Mouse (Mus musculus): ENCODE results near the gene Cyp1a2.
"Not testable (repeated sequence)": the region's sequence is repeated elsewhere in the genome, so short reads cannot be mapped to it uniquely, and the experiment has no call there.

The Cyp1a2 gene

GRCm38 (mm10) chr9:57683520-57683919, at the start of gene Cyp1a2:
Gene Cyp1a2 (minus strand): TSS chr9:57683703.
- no peak for DNase-seq (ENCODE audit: low spot score in 2 of 2)

DNA sequence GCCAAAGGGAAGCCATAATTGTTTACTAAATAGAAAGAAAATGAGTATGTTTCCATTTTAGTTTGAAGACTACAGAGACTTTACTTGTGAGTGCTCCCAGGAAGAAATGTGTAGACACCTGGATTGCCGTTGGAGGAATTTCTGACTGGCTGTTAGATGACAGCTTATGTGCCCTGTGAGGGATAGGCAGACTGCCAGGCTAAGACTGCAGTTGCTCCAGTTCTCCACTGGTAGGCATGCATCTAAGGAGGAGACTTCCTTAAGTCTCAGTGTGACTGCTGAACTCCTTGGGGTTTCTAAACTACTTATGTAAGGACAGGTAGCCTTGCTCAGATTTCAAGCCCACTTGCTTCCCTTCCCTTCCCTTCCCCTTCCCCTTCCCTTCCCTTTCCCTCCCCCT, 44.8 kb upstream of the Cyp1a2 start:
- no peak for DNase-seq (ENCODE audit: low spot score in 2 of 2)

GRCm38 (mm10) chr9:57724701-57725100, 41.2 kb upstream of the Cyp1a2 start:
- DNase-seq (ENCODE audit: low spot score in 2 of 2): no peak

GRCm38 (mm10) chr9:57723796-57724195, 40.3 kb upstream of the Cyp1a2 start:
- no peak for DNase-seq (ENCODE audit: low spot score in 2 of 2)

DNA sequence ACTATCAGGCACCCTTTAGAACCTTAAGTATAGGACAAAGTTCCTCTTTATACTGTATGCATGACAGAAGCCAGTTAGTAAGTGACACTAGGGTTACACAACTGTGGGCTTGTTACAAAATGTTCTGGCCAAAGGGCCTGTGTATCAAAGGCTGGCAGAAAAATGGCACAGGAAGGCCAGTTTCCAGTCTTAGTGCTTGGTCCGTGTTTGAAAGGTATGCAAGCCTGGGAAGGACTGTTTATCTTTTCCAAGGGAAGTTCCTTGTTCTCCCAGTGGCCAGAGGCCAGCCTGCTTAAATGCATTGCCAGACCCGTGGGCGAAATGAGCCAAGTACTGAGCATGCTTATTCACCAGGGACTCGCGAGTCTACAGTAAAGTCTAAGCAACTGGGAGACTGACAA, 39.8 kb upstream of the Cyp1a2 start:
- peak in 1 of 2 experiments; percentile 40 for DNase-seq (ENCODE audit: low spot score in 2 of 2)

DNA sequence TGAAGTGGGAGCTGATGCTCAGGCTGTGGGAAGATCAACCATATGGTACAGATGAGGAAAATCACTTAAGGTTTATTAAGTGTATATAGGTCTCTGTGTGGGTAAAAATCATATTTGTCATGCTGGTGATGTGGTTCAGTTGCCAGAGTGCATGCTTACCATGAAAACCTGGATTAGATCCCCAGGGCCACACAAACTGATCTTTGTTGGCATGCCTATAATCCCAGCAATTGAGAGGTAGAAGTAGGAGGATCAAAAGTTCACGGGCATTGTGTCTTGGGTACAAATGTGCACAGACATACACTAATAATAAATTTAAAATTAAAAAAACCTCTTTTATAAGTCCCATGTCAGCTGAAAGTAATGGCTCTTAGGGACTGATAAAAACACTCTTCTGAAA, 38.9 kb upstream of the Cyp1a2 start:
- no peak for DNase-seq (ENCODE audit: low spot score in 2 of 2)

- no peak for DNase-seq (ENCODE audit: low spot score in 2 of 2)
These were observed 37.2 kb upstream of the Cyp1a2 start for GRCm38 (mm10) chr9:57720736-57721135.

DNA sequence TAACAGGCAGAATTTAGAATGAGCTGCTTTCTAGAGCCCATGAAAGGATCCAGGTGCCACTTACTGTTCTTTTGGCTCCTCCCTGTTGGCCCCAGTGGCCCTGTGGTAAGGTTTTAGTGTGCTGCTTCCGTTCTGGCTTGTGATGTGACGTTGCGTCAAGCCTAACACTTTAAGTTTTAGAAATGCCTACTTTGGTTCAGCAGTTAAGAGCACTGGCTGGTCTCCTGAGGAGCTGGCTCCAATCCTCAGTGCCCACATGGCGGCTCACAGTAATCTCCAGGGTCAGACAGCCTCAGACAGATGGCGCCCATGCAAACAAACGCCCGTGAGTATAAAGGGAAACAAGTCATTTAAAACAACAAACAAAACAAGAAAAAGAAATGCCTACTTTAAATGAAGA, 34.9 kb upstream of the Cyp1a2 start:
- DNase-seq (ENCODE audit: low spot score in 2 of 2): no peak

GRCm38 (mm10) chr9:57712194-57712593, 28.7 kb upstream of the Cyp1a2 start:
- DNase-seq (ENCODE audit: low spot score in 2 of 2): no peak

GRCm38 (mm10) chr9:57710214-57710613, 26.7 kb upstream of the Cyp1a2 start:
- DNase-seq (ENCODE audit: low spot score in 2 of 2): not testable (repeated sequence)

DNA sequence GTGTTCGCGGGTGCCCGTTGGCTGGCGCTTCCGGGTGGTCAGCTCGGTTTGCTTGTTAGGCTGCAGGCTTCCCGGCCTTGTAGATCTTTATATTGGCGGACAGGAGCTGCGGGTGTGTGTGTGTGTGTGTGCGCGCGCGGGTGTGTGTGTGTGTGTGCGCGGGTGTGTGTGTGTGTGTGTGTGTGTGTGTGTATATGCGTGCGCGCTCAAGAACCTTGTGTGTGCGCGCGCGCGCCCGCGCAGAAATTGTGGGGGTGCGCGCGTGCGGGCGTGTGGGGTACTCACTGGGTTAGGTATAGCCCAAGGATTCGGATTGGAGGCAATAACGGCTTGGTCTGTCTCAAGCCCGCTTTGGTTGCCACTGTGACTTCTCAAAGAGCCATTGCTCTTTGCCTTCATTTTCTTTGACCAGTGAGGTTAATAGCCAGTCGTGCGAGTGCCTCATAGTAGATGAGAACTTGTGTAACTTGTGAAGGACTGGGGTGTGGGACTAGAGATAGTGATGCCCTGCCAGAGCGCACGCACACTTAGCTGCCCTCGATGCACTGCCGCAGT, 25.3 kb upstream of the Cyp1a2 start:
- DNase-seq (ENCODE audit: low spot score in 2 of 2): peak; percentile 41 to 44

DNA sequence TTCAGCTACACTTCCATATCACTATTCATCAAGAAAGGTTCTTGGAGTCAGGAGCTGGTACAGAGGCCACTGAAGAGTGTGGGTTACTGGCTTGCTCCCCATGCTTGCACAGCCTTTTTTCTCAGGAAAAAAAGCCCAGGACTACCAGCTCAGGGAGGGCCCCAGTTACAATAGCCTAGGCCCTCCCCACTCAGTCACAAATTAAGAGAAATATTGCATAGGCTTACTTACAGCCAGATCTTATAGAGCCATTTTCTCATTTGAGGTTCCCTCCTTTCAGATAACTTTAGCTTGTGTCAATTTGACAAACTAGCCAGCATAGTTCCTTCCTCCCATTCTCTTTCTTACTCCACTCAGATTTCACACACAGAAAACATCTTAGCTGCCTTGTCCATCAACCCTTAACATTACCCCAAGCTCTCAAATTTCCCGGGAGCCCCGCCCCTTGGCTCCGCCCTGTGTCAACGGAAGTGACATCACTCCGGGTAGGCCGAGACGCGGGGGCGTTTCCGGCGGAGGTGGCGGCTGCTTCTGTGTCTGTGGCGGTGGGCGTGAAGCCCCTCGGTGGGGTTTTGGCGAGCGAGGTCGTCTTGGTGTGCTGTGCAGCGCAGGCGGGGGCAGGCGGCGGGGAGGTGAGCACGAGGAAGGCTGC, 24.7 kb upstream of the Cyp1a2 start, which contains the start of gene Edc3:
TSS of gene Edc3 (plus strand) at position 473 of the 652 bp plus-strand sequence.
- DNase-seq (ENCODE audit: low spot score in 2 of 2): peak; percentile 78 to 86

GRCm38 (mm10) chr9:57706496-57706895, 23.0 kb upstream of the Cyp1a2 start:
- DNase-seq (ENCODE audit: low spot score in 2 of 2): no peak

- no peak for DNase-seq (ENCODE audit: low spot score in 2 of 2)
These were observed 15.1 kb upstream of the Cyp1a2 start for GRCm38 (mm10) chr9:57698466-57699150.

DNA sequence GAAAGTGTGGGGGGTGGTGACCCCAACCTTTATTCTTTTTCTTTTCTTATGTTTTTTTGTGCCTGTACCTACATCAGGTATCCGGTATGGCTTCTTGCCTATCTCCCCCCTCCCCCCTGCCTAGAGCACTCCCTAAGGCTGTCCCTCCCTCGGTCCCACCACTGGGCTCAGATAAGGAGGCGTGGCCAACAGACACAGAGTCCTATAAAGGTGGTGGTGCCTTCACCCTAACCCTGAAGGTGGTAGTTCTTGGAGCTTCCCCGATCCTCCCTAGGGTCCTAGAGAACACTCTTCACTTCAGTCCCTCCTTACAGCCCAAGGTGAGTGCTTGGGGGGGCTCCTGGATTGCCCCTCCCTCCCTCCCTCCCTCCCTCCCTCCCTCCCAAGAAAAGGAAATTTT, 13.9 kb upstream of the Cyp1a2 start:
- DNase-seq (ENCODE audit: low spot score in 2 of 2): no peak

GRCm38 (mm10) chr9:57696380-57697285, 13.1 kb upstream of the Cyp1a2 start:
- peak; percentile 74 for DNase-seq (ENCODE audit: low spot score in 2 of 2)

GRCm38 (mm10) chr9:57694108-57694507, 10.6 kb upstream of the Cyp1a2 start:
- DNase-seq (ENCODE audit: low spot score in 2 of 2): no peak

GRCm38 (mm10) chr9:57688606-57689005, 5.1 kb upstream of the Cyp1a2 start:
- DNase-seq (ENCODE audit: low spot score in 2 of 2): no peak

DNA sequence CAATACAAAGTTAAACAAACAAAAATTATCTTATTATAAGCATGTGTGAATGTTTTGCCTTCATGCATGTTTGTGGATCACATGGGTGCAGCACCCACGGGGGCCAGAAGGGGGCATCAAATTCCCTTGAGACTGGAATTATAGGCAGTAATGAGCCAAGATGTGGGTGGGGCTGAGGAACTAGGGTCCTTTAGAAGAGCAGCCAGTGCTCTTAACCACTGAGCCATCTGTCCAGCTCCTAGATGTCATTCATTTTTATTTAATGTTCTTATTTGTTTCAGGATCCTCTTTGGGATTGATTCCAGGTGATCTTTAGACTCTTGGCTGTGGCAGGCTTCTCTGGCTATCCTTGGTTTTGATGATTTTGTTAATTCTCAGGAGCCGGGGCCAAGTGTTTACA, 4.7 kb upstream of the Cyp1a2 start:
- DNase-seq (ENCODE audit: low spot score in 2 of 2): no peak

GRCm38 (mm10) chr9:57687751-57688150, 4.2 kb upstream of the Cyp1a2 start, which contains the start of gene Cyp1a1:
Gene Cyp1a1 (plus strand): TSS chr9:57687928.
- DNase-seq (ENCODE audit: low spot score in 2 of 2): no peak

DNA sequence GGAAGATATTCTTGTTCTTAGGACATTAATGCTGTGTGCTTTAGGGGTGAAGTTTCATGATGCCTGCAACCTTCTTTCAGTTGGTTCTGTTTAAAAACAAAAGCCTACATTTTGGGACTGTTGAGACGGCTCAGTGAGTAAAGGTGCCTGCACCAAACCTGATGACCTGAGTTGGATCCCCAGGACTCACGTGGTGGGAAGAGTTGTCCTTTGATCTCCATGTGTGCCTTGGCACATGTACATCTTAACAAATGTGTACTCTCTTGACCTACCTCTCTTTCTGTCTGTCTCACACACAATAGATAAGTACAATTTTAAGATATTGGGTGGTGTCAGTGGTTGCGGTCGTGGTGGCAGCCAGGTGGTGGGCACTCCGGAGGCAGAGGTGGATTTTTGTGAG, 2.5 kb upstream of the Cyp1a2 start:
- DNase-seq (ENCODE audit: low spot score in 2 of 2): no peak

- DNase-seq (ENCODE audit: low spot score in 2 of 2): no peak
These were observed 2.1 kb downstream of the Cyp1a2 start for GRCm38 (mm10) chr9:57681411-57681810.

Measured in frontal cortex, postnatal 10 days (tissue).